Mouse (Mus musculus) megakaryocyte, embryonic 14.5 days (primary cell): ENCODE results near the gene Orm1.

Experiments
- FLI1 ChIP-seq: IDR thresholded peaks from 2 replicates; pipeline ENCODE4 v1.6.1; 2012; ENCODE audit warnings: low read length, inconsistent platforms, mixed read lengths
- GATA1 ChIP-seq: IDR thresholded peaks from 3 replicates; pipeline ENCODE4 v1.6.1; 2012; ENCODE audit warnings: mixed read lengths, low read length, inconsistent platforms, borderline replicate concordance

DNA sequence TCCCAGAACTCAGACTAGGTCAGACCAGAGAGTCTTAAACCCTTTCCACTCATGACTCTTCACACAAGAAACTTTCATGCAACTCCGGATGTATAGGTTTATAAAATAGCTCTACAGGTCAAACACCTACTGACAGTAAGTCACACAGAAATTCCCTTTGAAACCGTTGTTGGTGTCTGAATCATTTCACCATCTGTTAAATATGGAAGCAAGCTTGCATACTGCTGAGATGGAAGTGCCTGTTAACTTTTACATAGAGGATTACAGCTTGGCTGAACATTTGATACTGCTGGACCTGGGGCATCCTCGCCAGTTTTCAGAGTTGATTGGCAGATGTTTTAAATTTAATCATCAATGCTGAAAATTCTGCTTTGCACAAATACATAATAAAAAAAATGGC lies 48.1 kb upstream of the Orm1 start:
- TF ChIP-seq FLI1 (no peak), GATA1 (no peak)
